Mouse (Mus musculus) ES-E14 (cell line): ENCODE data around the gene C1qb. TPM values are rescaled to one million over a fixed set of nuclear protein-coding genes. Genes with fewer than 3 reads are reported as not detected.

Experiments used
- DNase-seq: peaks from one replicate; pipeline ENCODE4 v3.0.0-alpha.2; 2013; ENCODE audit warnings: low read depth, low spot score
- H3K27ac ChIP-seq: 2 replicates; pipeline ENCODE4 v1.5.1; 2012; ENCODE audit warnings: low read depth, mild to moderate bottlenecking, low read length, moderate library complexity, mixed read lengths; ENCODE audit not compliant: poor library complexity, insufficient read depth, severe bottlenecking
- H3K36me3 ChIP-seq: 2 replicates; pipeline ENCODE4 v1.6.1; 2012; ENCODE audit warnings: mild to moderate bottlenecking, low read length, moderate library complexity, mixed read lengths; ENCODE audit not compliant: control insufficient read depth, poor library complexity, insufficient read depth, severe bottlenecking
- H3K4me1 ChIP-seq, 2 experiments: fragments of 150-350 bp in 1 of 2; sonication (generic) in 1 of 2; 2 replicates each; pipeline ENCODE4 v1.6.1; 2012; ENCODE audit warnings: low read length in 2 of 2, mild to moderate bottlenecking in 1 of 2, mixed read lengths in 1 of 2; ENCODE audit not compliant: control insufficient read depth in 2 of 2, insufficient read depth in 2 of 2, poor library complexity in 1 of 2
- H3K4me3 ChIP-seq, 2 experiments: fragments of 150-350 bp in 1 of 2; sonication (generic) in 1 of 2; 2 replicates each; pipeline ENCODE4 v1.5.1; 2012; ENCODE audit warnings: low read length in 2 of 2, low read depth in 1 of 2, mild to moderate bottlenecking in 1 of 2, mixed read lengths in 1 of 2; ENCODE audit not compliant: insufficient read depth in 1 of 2, poor library complexity in 1 of 2, severe bottlenecking in 1 of 2
- H3K9ac ChIP-seq: 2 replicates; pipeline ENCODE4 v1.6.1; 2012; ENCODE audit warnings: low read depth, mild to moderate bottlenecking, low read length, mixed read lengths; ENCODE audit not compliant: poor library complexity, insufficient read depth, severe bottlenecking
- H3K9me3 ChIP-seq: fragments of 150-350 bp; sonication (generic); 2 replicates; pipeline ENCODE4 v1.6.1; 2012; ENCODE audit warnings: low read depth, mild to moderate bottlenecking, low read length; ENCODE audit not compliant: control insufficient read depth, insufficient read depth
- CHD2 ChIP-seq: IDR thresholded peaks from 2 replicates; pipeline ENCODE4 v1.6.1; 2014; ENCODE audit warnings: mild to moderate bottlenecking, low read depth, low read length, inconsistent platforms
- HCFC1 ChIP-seq: IDR thresholded peaks from 2 replicates; pipeline ENCODE4 v1.6.1; 2012; ENCODE audit warnings: low read length, inconsistent platforms, borderline replicate concordance; ENCODE audit not compliant: insufficient read depth
- MAFK ChIP-seq: IDR thresholded peaks from 2 replicates; pipeline ENCODE4 v1.6.1; 2014; ENCODE audit warnings: mild to moderate bottlenecking, low read depth, low read length, inconsistent platforms; ENCODE audit not compliant: insufficient read depth
- ZC3H11A ChIP-seq: IDR thresholded peaks from 2 replicates; pipeline ENCODE4 v1.6.1; 2012; ENCODE audit warnings: low read depth, mild to moderate bottlenecking, inconsistent platforms, low read length, borderline replicate concordance
- ZNF384 ChIP-seq: IDR thresholded peaks from 2 replicates; pipeline ENCODE4 v1.6.1; 2012; ENCODE audit warnings: low read depth, low read length, inconsistent platforms
- in situ Hi-C, 2 experiments: fragments of 600-800 bp; cut with MboI; formaldehyde crosslinking; loops; one replicate each; pipeline ENCODE4 v1.15.1; 2025; ENCODE audit warnings: low sequenced_read_pairs in 2 of 2, inconsistent platforms in 1 of 2; ENCODE audit not compliant: unreplicated experiment in 2 of 2
- total RNA-seq: library from RNA; depleted of rRNA; stranded (reverse); fragments of 300-350 nt; gene quantifications from 2 replicates; pipeline ENCODE4 v1.2.3, GENCODE M21; 2012

C1qb gene
- total RNA-seq, 1 experiment, result not detected

GRCm38 (mm10) chr4:136907809-136908208, 21.8 kb upstream of the C1qb start:
- H3K4me1 ChIP-seq, result peaks cover 0 to 16% of the 10 kb centered on the region in 2 experiments; a peak in 2 of 4 replicates
- no peak overlapping the region for H3K27ac ChIP-seq
- no peak for DNase-seq
- in situ Hi-C loops, result no loop called here
- H3K36me3 ChIP-seq, result no peaks in the 10 kb centered on the region
- TF ChIP-seq HCFC1 (no peak), ZC3H11A (no peak), MAFK (no peak), ZNF384 (no peak), CHD2 (no peak)
- no peak overlapping the region for H3K4me3 ChIP-seq
- no peaks in the 10 kb centered on the region for H3K9me3 ChIP-seq
- H3K9ac ChIP-seq, result no peak overlapping the region

- no peak for TF ChIP-seq ZC3H11A
- TF ChIP-seq MAFK, result no peak
- no peak for TF ChIP-seq ZNF384
- TF ChIP-seq HCFC1, result no peak; the same call in 1 of the 2 replicates
- no peak for TF ChIP-seq CHD2
- peaks cover 0 to 16% of the 10 kb centered on the region in 2 experiments; a peak in 2 of 4 replicates for H3K4me1 ChIP-seq
- H3K4me3 ChIP-seq, result no peak overlapping the region
- H3K9me3 ChIP-seq, result no peaks in the 10 kb centered on the region
- H3K27ac ChIP-seq, result no peak overlapping the region
- in situ Hi-C loops, result no loop called here
- H3K36me3 ChIP-seq, result no peaks in the 10 kb centered on the region
- DNase-seq, result peak; percentile 65
- no peak overlapping the region for H3K9ac ChIP-seq
Measured at GRCm38 (mm10) chr4:136907033-136907432, 21.0 kb upstream of the C1qb start.

- Histone ChIP-seq H3K4me3 (peak overlapping the region; percentile 35 to 42; a peak in 2 of 4 replicates), H3K9ac (no peak overlapping the region), H3K9me3 (no peaks in the 10 kb centered on the region), H3K36me3 (no peaks in the 10 kb centered on the region), H3K4me1 (peaks cover 2 to 10% of the 10 kb centered on the region in 2 experiments; a peak in 2 of 4 replicates), H3K27ac (no peak overlapping the region)
- no peak for DNase-seq
- TF ChIP-seq ZC3H11A (no peak), HCFC1 (no peak), ZNF384 (no peak), MAFK (no peak), CHD2 (no peak)
- in situ Hi-C loops, result no loop called here
Measured at GRCm38 (mm10) chr4:136904767-136905539, 19.0 kb upstream of the C1qb start.

- Histone ChIP-seq H3K27ac (no peak overlapping the region), H3K9ac (no peak overlapping the region), H3K9me3 (no peaks in the 10 kb centered on the region), H3K4me1 (peaks cover 2 to 17% of the 10 kb centered on the region in 2 experiments; a peak in 1 of 4 replicates), H3K36me3 (no peaks in the 10 kb centered on the region), H3K4me3 (no peak overlapping the region)
- DNase-seq, result no peak
- no peak for TF ChIP-seq HCFC1
- TF ChIP-seq ZNF384, result no peak
- TF ChIP-seq MAFK, result no peak
- TF ChIP-seq CHD2, result no peak
- TF ChIP-seq ZC3H11A, result no peak
- in situ Hi-C loops, result no loop called here
Measured at GRCm38 (mm10) chr4:136899154-136899553, 13.2 kb upstream of the C1qb start.
